Mouse (Mus musculus) liver, embryonic 16.5 days (tissue): ENCODE data around the gene Rps15a. TPM values are rescaled to one million over a fixed set of nuclear protein-coding genes. Genes with fewer than 3 reads are reported as not detected.
A peak's percentile ranks its signal among the peaks of the same experiment; 100 is the strongest.

Experiments used
- ATAC-seq: fragments of 200-750 bp; cut with Nextera tagmentation; 2 replicates; pipeline ENCODE4 v1.8.0; 2017; ENCODE audit warnings: low read depth, mild to moderate bottlenecking, moderate number of reproducible peaks, moderate library complexity
- H3K27ac ChIP-seq: fragments of 300-500 bp; sonication (generic); 2 replicates; pipeline ENCODE4 v1.5.1; 2014; ENCODE audit warnings: mild to moderate bottlenecking, low read length
- H3K27me3 ChIP-seq: fragments of 300-500 bp; sonication (generic); 2 replicates; pipeline ENCODE4 v1.6.1; 2014; ENCODE audit warnings: low read depth, low read length, mixed read lengths; ENCODE audit not compliant: control insufficient read depth, insufficient read depth
- H3K36me3 ChIP-seq: fragments of 300-500 bp; sonication (generic); 2 replicates; pipeline ENCODE4 v1.6.1; 2014; ENCODE audit warnings: mild to moderate bottlenecking; ENCODE audit not compliant: control insufficient read depth, insufficient read depth
- H3K4me1 ChIP-seq: fragments of 300-500 bp; sonication (generic); 2 replicates; pipeline ENCODE4 v1.6.1; 2014; ENCODE audit warnings: low read depth, low read length, mixed read lengths; ENCODE audit not compliant: control insufficient read depth
- H3K4me2 ChIP-seq: fragments of 300-500 bp; sonication (generic); 2 replicates; pipeline ENCODE4 v1.6.1; 2014; ENCODE audit warnings: low read depth, low read length, mixed read lengths
- H3K4me3 ChIP-seq: fragments of 300-500 bp; sonication (generic); 2 replicates; pipeline ENCODE4 v1.5.1; 2014; ENCODE audit warnings: low read depth, mild to moderate bottlenecking, low read length
- H3K9ac ChIP-seq: fragments of 300-500 bp; sonication (generic); 2 replicates; pipeline ENCODE4 v1.6.1; 2014; ENCODE audit warnings: low read depth, low read length
- H3K9me3 ChIP-seq: fragments of 300-500 bp; sonication (generic); replicated peaks from 2 replicates; pipeline ENCODE4 v1.6.1; 2016; ENCODE audit warnings: low read length; ENCODE audit not compliant: control insufficient read depth
- WGBS: fragments of 180-500 bp; shearing (Covaris S2); extraction: QIAGEN DNeasy Blood & Tissue Kit; methylation state at CpG from one replicate; pipeline ENCODE4 v1.1.7; 2014; ENCODE audit not compliant: insufficient replicate concordance; 5-methylcytosine and 5-hydroxymethylcytosine counted together
- polyA plus RNA-seq: library from polyadenylated mRNA; unstranded; fragments of >200 nt; fragmentation: Nextera tagmentation; extraction: Ambion mirVana; gene quantifications from 2 replicates; pipeline ENCODE4 v1.2.1, GENCODE M21; 2015

The Rps15a gene
- polyA plus RNA-seq: 351 and 403 TPM in 2 replicates

DNA sequence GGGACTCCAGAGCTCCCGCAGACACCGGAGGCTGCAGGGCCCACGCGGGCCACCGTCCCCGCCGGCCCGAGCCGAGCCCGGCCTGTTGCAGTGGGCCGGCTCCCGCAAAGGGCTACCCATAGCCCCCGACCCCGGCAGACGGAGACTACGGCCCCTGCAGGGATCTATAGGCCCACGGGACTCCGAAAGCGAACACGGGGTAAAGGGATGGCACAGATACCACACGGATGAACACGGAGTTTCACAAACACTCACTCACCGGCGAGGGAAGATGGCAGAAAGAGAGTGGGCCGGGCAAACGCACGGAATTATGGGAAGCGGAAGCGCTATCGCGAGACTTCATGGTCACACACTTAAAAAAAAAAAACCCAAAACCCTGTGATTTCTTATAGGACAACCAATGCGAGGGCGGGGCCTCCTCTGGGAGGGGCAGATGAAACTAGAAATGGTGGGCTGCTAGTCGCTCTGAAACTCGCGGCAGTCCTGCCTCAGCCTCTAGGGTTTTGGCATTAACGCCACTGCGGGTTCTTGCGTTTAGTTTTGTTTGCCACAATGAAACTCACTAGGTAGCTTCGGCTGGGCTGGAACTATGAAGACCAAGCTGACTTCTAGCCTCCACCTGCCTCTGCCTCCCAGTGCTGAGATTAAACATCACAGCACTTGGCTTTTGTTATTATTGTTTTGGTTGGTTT, at the start of gene Rps15a:
Gene Rps15a (minus strand): TSS at position 312 of the 692 bp plus-strand sequence.
- under 1% methylated on average over 40 of the region's 40 CpGs for WGBS

DNA sequence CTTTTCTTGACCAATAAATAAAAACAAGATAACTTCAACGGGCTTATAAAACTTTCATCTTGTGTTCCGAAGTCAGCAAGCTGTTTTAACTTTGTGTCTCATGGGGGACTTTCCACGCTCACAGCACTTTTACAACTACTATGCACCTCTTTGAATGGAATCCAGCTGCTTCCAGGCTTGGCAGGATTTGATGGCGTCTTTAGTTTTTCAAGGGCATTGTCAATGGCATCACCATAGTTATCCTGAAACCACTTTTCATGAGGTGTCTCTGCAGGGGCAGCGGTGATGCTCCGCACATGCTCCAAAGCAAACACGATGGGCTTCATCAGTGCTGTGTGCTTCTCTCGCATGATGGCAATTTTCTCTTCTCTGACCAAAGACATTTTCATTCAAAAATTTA, 47.0 kb upstream of the Rps15a start:
- no peak for ATAC-seq
- no peaks in the 10 kb centered on the region for H3K4me1 ChIP-seq
- peaks cover 29% of the 10 kb centered on the region for H3K36me3 ChIP-seq
- no peak overlapping the region for H3K4me3 ChIP-seq
- H3K27me3 ChIP-seq: no peaks in the 10 kb centered on the region
- 87% methylated on average over 8 of the region's 8 CpGs for WGBS
- no peak overlapping the region for H3K27ac ChIP-seq
- H3K4me2 ChIP-seq: no peak overlapping the region
- H3K9ac ChIP-seq: no peak overlapping the region
- no peaks in the 10 kb centered on the region for H3K9me3 ChIP-seq

More for the DNA sequence above, at the start of gene Rps15a:
- no peaks in the 10 kb centered on the region for H3K27me3 ChIP-seq
- peak within 1 kb of the TSS; percentile 93 for H3K9ac ChIP-seq
- H3K4me1 ChIP-seq: peaks cover 41% of the 10 kb centered on the region
- peak within 1 kb of the TSS; percentile 88 for H3K4me2 ChIP-seq
- H3K9me3 ChIP-seq: no peaks in the 10 kb centered on the region
- H3K27ac ChIP-seq: peak within 1 kb of the TSS; percentile 83
- H3K4me3 ChIP-seq: peak within 1 kb of the TSS; percentile 90
- peaks cover 56% of the 10 kb centered on the region for H3K36me3 ChIP-seq
- ATAC-seq: peak; percentile 79

DNA sequence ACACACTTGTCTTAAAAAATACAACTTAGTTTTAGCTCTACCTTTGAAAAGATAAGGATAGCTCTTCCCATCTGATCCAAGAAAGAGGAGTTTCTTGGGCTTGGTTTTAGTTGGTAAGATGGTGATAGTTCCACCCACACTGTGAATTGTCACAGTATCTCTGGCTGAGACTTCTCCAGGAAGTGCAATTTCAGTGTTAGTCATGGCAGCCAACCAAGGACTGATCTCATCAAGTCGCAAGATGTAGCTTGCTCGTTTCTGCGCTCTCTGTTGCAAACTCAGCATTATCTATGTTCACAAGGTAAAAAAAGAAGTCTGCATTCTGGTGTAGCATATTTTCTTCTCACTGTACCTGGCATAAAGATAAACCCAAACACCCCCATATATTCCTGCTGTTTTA, 44.1 kb upstream of the Rps15a start:
- H3K9ac ChIP-seq: no peak overlapping the region
- peaks cover 25% of the 10 kb centered on the region for H3K36me3 ChIP-seq
- 82% methylated on average over 3 of the region's 3 CpGs for WGBS
- H3K27me3 ChIP-seq: no peaks in the 10 kb centered on the region
- no peaks in the 10 kb centered on the region for H3K4me1 ChIP-seq
- H3K4me2 ChIP-seq: no peak overlapping the region
- H3K9me3 ChIP-seq: no peaks in the 10 kb centered on the region
- no peak overlapping the region for H3K4me3 ChIP-seq
- ATAC-seq: no peak
- H3K27ac ChIP-seq: no peak overlapping the region

GRCm38 (mm10) chr7:118156461-118156860, 40.5 kb upstream of the Rps15a start:
- Histone ChIP-seq H3K27ac (no peak overlapping the region), H3K9ac (no peak overlapping the region), H3K9me3 (no peaks in the 10 kb centered on the region), H3K4me1 (no peaks in the 10 kb centered on the region), H3K4me2 (no peak overlapping the region), H3K4me3 (no peak overlapping the region), H3K36me3 (peaks cover 48% of the 10 kb centered on the region), H3K27me3 (no peaks in the 10 kb centered on the region)
- no peak for ATAC-seq
- WGBS: 82% methylated on average over 7 of the region's 7 CpGs

DNA sequence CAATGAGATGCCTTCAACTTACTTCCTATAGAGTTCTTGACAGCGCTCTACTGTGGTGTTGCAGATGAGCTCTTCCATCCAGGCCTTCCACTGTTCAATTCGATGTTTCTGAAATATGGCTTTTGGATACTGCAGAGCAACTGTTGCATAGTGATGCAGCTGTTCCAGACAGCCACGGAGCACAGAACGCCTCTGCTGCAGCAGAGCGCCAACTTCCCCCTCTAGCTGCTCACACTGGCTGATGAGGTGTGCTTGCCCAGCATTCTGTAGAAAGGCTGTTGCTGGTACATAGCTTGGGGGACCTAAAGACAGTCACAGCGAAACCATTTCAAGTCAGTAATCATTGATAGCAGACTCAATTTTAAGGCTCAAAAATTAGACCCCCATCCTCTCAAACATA, 38.2 kb upstream of the Rps15a start:
- 76% methylated on average over 6 of the region's 6 CpGs for WGBS
- Histone ChIP-seq H3K27me3 (no peaks in the 10 kb centered on the region), H3K4me2 (no peak overlapping the region), H3K9ac (no peak overlapping the region), H3K27ac (no peak overlapping the region), H3K4me1 (no peaks in the 10 kb centered on the region), H3K9me3 (no peaks in the 10 kb centered on the region), H3K4me3 (no peak overlapping the region), H3K36me3 (peaks cover 40% of the 10 kb centered on the region)
- no peak for ATAC-seq

DNA sequence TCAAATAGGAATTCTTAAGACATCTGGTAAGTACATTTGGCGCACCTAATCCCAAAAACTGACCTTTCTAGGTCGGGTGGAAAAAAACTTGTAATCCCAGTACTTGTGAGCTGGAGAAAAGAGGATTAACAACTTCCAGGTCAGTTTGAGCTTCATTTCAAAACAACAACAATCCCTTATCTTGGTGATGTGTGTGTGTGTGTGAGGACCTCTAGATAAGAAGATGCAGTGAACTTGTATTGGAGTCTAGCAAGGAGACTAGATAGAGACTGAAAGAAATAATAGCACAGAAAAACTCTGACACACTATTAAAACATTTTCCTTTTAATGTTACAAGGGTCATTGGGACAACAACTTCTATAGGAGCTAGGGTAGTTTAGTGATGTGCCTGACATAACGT, 27.6 kb upstream of the Rps15a start:
- peaks cover 10% of the 10 kb centered on the region for H3K4me1 ChIP-seq
- no peaks in the 10 kb centered on the region for H3K9me3 ChIP-seq
- peaks cover 43% of the 10 kb centered on the region for H3K36me3 ChIP-seq
- H3K9ac ChIP-seq: no peak overlapping the region
- 56% methylated on average over 3 of the region's 3 CpGs for WGBS
- ATAC-seq: peak; percentile 93
- H3K4me2 ChIP-seq: peak overlapping the region; percentile 6
- no peaks in the 10 kb centered on the region for H3K27me3 ChIP-seq
- no peak overlapping the region for H3K4me3 ChIP-seq
- peak overlapping the region; percentile 58 for H3K27ac ChIP-seq

GRCm38 (mm10) chr7:118143123-118143522, 27.1 kb upstream of the Rps15a start:
- peaks cover 40% of the 10 kb centered on the region for H3K36me3 ChIP-seq
- no peak overlapping the region for H3K4me3 ChIP-seq
- peaks cover 10% of the 10 kb centered on the region for H3K4me1 ChIP-seq
- peak overlapping the region; percentile 6 for H3K4me2 ChIP-seq
- ATAC-seq: peak; percentile 95
- no peaks in the 10 kb centered on the region for H3K27me3 ChIP-seq
- no peak overlapping the region for H3K9ac ChIP-seq
- H3K27ac ChIP-seq: peak overlapping the region; percentile 58
- 30% methylated on average over 4 of the region's 4 CpGs for WGBS
- H3K9me3 ChIP-seq: no peaks in the 10 kb centered on the region

DNA sequence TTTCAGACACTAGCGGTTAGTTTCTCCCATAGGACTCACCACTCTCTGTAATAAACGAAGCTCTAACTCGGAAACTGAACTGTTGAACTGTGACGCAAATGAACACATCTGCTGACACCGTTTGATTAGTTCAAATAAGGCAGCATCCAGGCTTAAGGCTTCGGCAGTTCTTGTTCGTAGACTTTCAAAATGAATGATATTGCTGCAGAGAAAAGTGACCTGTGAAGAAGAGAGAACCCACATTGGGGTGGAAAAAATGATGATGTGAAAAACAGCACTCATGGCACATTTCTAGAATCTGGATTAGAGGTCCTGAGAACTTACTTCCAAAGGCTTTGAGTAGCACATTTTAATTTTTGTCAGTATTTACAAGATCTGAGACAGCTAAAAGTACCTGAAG, 25.3 kb upstream of the Rps15a start:
- Histone ChIP-seq H3K9ac (no peak overlapping the region), H3K9me3 (no peaks in the 10 kb centered on the region), H3K27me3 (no peaks in the 10 kb centered on the region), H3K4me1 (peaks cover 10% of the 10 kb centered on the region), H3K36me3 (peaks cover 45% of the 10 kb centered on the region), H3K27ac (no peak overlapping the region), H3K4me2 (no peak overlapping the region), H3K4me3 (no peak overlapping the region)
- no peak for ATAC-seq
- WGBS: 81% methylated on average over 7 of the region's 7 CpGs

DNA sequence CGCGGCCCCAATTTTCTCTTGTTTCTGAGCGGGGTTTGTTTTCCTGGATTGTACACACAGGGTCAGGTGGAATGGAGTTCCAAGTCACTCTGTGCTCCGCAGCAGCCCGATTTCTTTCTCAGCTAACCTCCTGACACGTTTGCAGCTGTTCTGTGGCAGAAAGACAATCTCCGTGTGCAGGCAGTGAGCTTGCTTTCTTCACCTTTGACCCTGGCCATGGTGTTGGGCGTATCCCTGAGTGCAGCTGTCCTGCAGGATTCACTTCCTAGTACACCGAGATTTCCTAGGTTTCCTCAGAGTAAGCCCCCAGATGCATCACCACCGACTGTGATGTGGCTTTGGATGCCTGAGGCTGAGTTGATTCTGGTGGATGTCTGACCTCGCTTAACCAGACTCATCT, 19.1 kb upstream of the Rps15a start:
- Histone ChIP-seq H3K9ac (no peak overlapping the region), H3K9me3 (no peaks in the 10 kb centered on the region), H3K27me3 (no peaks in the 10 kb centered on the region), H3K4me3 (no peak overlapping the region), H3K36me3 (peaks cover 28% of the 10 kb centered on the region), H3K27ac (no peak overlapping the region), H3K4me2 (no peak overlapping the region), H3K4me1 (peaks cover 6% of the 10 kb centered on the region)
- 81% methylated on average over 11 of the region's 11 CpGs for WGBS
- ATAC-seq: no peak
